ENCODE assay signal across 10 mouse cellular contexts in the genomic region with DNA sequence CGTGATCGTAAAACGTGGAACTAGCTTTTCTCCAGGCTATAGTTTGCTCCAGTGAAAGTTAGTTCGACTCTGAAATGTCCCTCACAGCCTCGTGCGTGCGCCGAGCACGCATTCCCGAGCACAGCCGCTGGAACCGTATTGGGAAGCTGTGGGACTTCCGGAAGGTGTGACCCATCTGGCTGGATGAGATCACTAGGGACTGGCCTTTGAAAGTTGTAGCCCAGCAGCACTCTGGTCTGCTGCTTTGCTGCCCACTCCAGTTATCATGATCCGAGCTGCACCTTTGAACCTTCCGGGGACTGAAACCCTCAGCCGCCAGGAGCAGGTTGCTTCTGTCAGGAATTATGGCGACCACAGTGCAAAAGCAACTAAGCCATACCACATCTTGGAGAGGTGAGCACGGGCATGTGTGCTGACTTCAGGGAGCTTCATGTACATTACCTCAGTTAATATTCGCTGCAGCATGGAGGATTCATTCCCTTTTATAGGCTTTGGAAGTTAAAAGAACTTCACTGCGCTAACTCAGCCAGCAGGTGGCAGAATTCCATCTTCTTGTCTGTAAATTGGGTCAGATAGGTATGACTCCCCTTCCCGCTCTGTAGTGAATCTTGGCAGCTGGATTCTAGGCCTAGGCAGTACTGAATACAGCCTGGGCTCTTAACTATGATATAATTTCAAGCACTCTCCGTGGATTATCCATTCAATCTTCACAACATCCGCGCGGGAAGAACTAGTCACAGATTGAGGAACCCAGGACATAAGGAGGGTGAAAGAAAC. TPM values are rescaled to one million over a fixed set of nuclear protein-coding genes. Genes with fewer than 3 reads are reported as not detected.
DNase-seq lines count a peak whose midpoint lies in the region; ATAC-seq lines count a peak whose summit lies in the region.
"Had no signal": no experiment of that assay in that cellular context is flagged by ENCODE, and none has a peak within 500 bp of the region (broad histone marks: within the 10 kb centered on the region; RNA-seq: fewer than 3 reads in every experiment).

No protein-coding gene starts in this region.

- H3K4me3 ChIP-seq in heart, embryonic 13.5 days: peak overlapping the region; percentile 29
- H3K4me3 ChIP-seq: embryonic facial prominence, embryonic 12.5 days; neural tube, embryonic 12.5 days had no signal

- peaks cover 66% of the 10 kb centered on the region for H3K27me3 ChIP-seq in heart, embryonic 13.5 days (replicated peaks)

- DNase-seq in heart, adult 11 months: peak; percentile 81
- DNase-seq in heart, postnatal 25 days (ENCODE audit: low spot score): no peak
- DNase-seq in CD8-positive naive resting alpha-beta T cell, adult 2 months (ENCODE audit: low read depth in 2 of 2, low spot score in 2 of 2): peak; percentile 26 to 53
- peak; percentile 50 for DNase-seq in c-Kit-positive CD71-negative TER-119-negative erythroid progenitor cells, embryonic 14.5 days (ENCODE audit: low read depth)
- DNase-seq in kidney, postnatal 14 days: peak; percentile 28
- no peak for DNase-seq in spleen, postnatal 4 days (ENCODE audit: low spot score in 2 of 2)

- ATAC-seq in heart, embryonic 13.5 days (ENCODE audit: extremely low read depth, insufficient number of reproducible peaks, low FRiP score, low TSS enrichment): no peak
- ATAC-seq in megakaryocyte progenitor cell, adult 5-6 weeks (replicated peaks; ENCODE audit: poor library complexity): peak; percentile 69

- H3K27ac ChIP-seq in heart, embryonic 13.5 days (replicated peaks): no peak overlapping the region
- H3K27ac ChIP-seq: embryonic facial prominence, embryonic 12.5 days; neural tube, embryonic 12.5 days had no signal

- H3K4me2 ChIP-seq in heart, embryonic 13.5 days: peak overlapping the region; percentile 61
- H3K4me2 ChIP-seq: embryonic facial prominence, embryonic 12.5 days; neural tube, embryonic 12.5 days had no signal

- peak overlapping the region; percentile 47 for H3K9ac ChIP-seq in heart, embryonic 13.5 days
- H3K9ac ChIP-seq: embryonic facial prominence, embryonic 12.5 days; neural tube, embryonic 12.5 days had no signal

- H3K4me1 ChIP-seq in heart, embryonic 13.5 days: peaks cover 7% of the 10 kb centered on the region
- H3K4me1 ChIP-seq: embryonic facial prominence, embryonic 12.5 days; neural tube, embryonic 12.5 days had no signal

- no peaks in the 10 kb centered on the region for H3K9me3 ChIP-seq in heart, embryonic 13.5 days
- H3K9me3 ChIP-seq: embryonic facial prominence, embryonic 12.5 days; neural tube, embryonic 12.5 days had no signal

- WGBS in heart, embryonic 13.5 days: 19% methylated on average over 25 of the region's 25 CpGs

- no peaks in the 10 kb centered on the region for H3K36me3 ChIP-seq in heart, embryonic 13.5 days
- H3K36me3 ChIP-seq: embryonic facial prominence, embryonic 12.5 days; neural tube, embryonic 12.5 days had no signal

- intact Hi-C loops in heart, postnatal 25 days (cut with DNase I): loop anchor here (5.0 kb wide), 1 partner anchor 281 kb away; no protein-coding TSS in a partner anchor

RNA-seq across cellular contexts. Expression of gene Htatip2, which starts 6.0 kb away (rescaled TPM):
- total RNA-seq in heart, postnatal 25 days (2021): 1 to 10 TPM; 8.6 to 9.1 TPM
- polyA plus RNA-seq in heart, embryonic 13.5 days (2015; fragmentation: Nextera tagmentation; extraction: Ambion mirVana): 16.3 and 17.3 TPM in 2 replicates
- 16.0 and 18.4 TPM in 2 replicates for total RNA-seq in megakaryocyte progenitor cell, adult 5-6 weeks (2015)
- 13.4 and 13.7 TPM in 2 replicates for total RNA-seq in megakaryocyte progenitor cell, adult 5-6 weeks (2017)

RNA-seq across cellular contexts. Expression of gene Prmt3, which starts 25.2 kb away (rescaled TPM):
- total RNA-seq in heart, postnatal 25 days (2021): 10 to 100 TPM in 1 of 2 experiments, 1 to 10 TPM in 1; 9.8 to 12.1 TPM
- 46.0 and 47.7 TPM in 2 replicates for polyA plus RNA-seq in heart, embryonic 13.5 days (2015; fragmentation: Nextera tagmentation; extraction: Ambion mirVana)
- total RNA-seq in megakaryocyte progenitor cell, adult 5-6 weeks (2015): 55.0 and 73.0 TPM in 2 replicates
- 51.5 and 53.0 TPM in 2 replicates for total RNA-seq in megakaryocyte progenitor cell, adult 5-6 weeks (2017)

Comparison
In these comparisons a context has a peak if more than half of its experiments do, and no peak if none do; other contexts are left out.
1. DNase-seq: peak in heart, adult 11 months (single experiment), CD8-positive naive resting alpha-beta T cell, adult 2 months (2 of 2), c-Kit-positive CD71-negative TER-119-negative erythroid progenitor cells, embryonic 14.5 days (single experiment) and kidney, postnatal 14 days (single experiment); none in heart, postnatal 25 days (single experiment) and spleen, postnatal 4 days (0 of 2).